Mouse (Mus musculus) forebrain, postnatal 0 days (tissue): Measurements from ENCODE around the gene Gna12. TPM values are rescaled to one million over a fixed set of nuclear protein-coding genes. Genes with fewer than 3 reads are reported as not detected.

Experiments
- ATAC-seq: fragments of 200-750 bp; cut with Nextera tagmentation; 2 replicates; pipeline ENCODE4 v1.8.0; 2017; ENCODE audit warnings: mild to moderate bottlenecking, moderate library complexity
- DNase-seq: peaks from one replicate; pipeline ENCODE4 v3.0.0-alpha.2; 2015
- H3K27ac ChIP-seq: fragments of 300-500 bp; sonication (generic); 2 replicates; pipeline ENCODE4 v1.5.1; 2014; ENCODE audit warnings: low read depth, mild to moderate bottlenecking, antibody characterized with exemption, low read length, moderate library complexity, mixed read lengths
- H3K27me3 ChIP-seq: fragments of 300-500 bp; sonication (generic); 2 replicates; pipeline ENCODE4 v1.6.1; 2014; ENCODE audit warnings: mild to moderate bottlenecking, low read length, mixed read lengths; ENCODE audit not compliant: insufficient read depth
- H3K36me3 ChIP-seq: fragments of 300-500 bp; sonication (generic); 2 replicates; pipeline ENCODE4 v1.6.1; 2014; ENCODE audit warnings: mild to moderate bottlenecking, moderate library complexity; ENCODE audit not compliant: insufficient read depth
- H3K4me1 ChIP-seq: fragments of 300-500 bp; sonication (generic); 2 replicates; pipeline ENCODE4 v1.6.1; 2014; ENCODE audit warnings: antibody characterized with exemption; ENCODE audit not compliant: insufficient read depth
- H3K4me2 ChIP-seq: fragments of 300-500 bp; sonication (generic); 2 replicates; pipeline ENCODE4 v1.6.1; 2014; ENCODE audit warnings: low read depth, mild to moderate bottlenecking, moderate library complexity
- H3K4me3 ChIP-seq: fragments of 300-500 bp; sonication (generic); 2 replicates; pipeline ENCODE4 v1.5.1; 2014; ENCODE audit warnings: low read depth, low read length, mixed read lengths
- H3K9ac ChIP-seq: fragments of 300-500 bp; sonication (generic); 2 replicates; pipeline ENCODE4 v1.6.1; 2014; ENCODE audit warnings: mild to moderate bottlenecking
- H3K9me3 ChIP-seq: fragments of 300-500 bp; sonication (generic); 2 replicates; pipeline ENCODE4 v1.6.1; 2016; ENCODE audit warnings: low read length
- CTCF ChIP-seq: sonication (generic); IDR thresholded peaks from 2 replicates; pipeline ENCODE4 v1.5.1; 2016; ENCODE audit warnings: antibody characterized with exemption, control low read depth, low read depth
- WGBS: fragments of 180-500 bp; shearing (Covaris S2); extraction: QIAGEN DNeasy Blood & Tissue Kit; methylation state at CpG from one replicate; pipeline ENCODE4 v1.1.7; 2014; 5-methylcytosine and 5-hydroxymethylcytosine counted together
- polyA plus RNA-seq: library from polyadenylated mRNA; unstranded; fragments of >200 nt; fragmentation: Nextera tagmentation; extraction: Ambion mirVana; gene quantifications from 2 replicates; pipeline ENCODE4 v1.2.1, GENCODE M21; 2015
- total RNA-seq: library from RNA; depleted of rRNA; stranded (reverse); fragments of >200 nt; gene quantifications from 2 replicates; pipeline ENCODE4 v1.2.3, GENCODE M21; 2014

Gna12 gene
- total and polyA plus RNA-seq, 2 experiments from 2014 or later, result 39.0 to 138 TPM

DNA sequence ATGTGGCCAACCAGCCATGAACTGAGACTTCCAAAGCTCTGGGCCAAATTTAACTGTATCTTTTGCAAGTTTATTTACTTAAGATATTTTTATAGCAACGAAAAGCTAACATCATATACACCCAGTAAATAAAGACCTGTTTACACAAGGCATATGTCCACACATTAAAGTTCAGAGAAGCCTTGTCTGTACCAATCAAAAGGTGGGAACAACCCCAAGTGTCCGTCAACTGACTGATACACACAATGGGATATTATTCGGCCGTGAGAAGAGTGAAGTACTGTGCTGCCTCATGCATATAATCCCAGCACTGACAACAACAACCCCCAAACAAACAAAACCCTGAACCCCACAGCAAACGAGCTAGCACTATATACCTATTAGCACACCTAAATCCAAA is 18.2 kb downstream of the Gna12 start:
- Histone ChIP-seq H3K36me3 (no peaks in the 10 kb centered on the region), H3K9ac (no peak overlapping the region), H3K9me3 (no peaks in the 10 kb centered on the region), H3K4me2 (no peak overlapping the region), H3K4me1 (0 out of 2 replicates have a peak, but pooled peaks cover 10% of the 10 kb centered on the region), H3K27ac (no peak overlapping the region), H3K4me3 (no peak overlapping the region), H3K27me3 (no peaks in the 10 kb centered on the region)
- DNase-seq (no peak), ATAC-seq (no peak)
- no peak for TF ChIP-seq CTCF
- whole genome bisulfite sequencing, result 36% methylated on average over 5 of the region's 5 CpGs

DNA sequence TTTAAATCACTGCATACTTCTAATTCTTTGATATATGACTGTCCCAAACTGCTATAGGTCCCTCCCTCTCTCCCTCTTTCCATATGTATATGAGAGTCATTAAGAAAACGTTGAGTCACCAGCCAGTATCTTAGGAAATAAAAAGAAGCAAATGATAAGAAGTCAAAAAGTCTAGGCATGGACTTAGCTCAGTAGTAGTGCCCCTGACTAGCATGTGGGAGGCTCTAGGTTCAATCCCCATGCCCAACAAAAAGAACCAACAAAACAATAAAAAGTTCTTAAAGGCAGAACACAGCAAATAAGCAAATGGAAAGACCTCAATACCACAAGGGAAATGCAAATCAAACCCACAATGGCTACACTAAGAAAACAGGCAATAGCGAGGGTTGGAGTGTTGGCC is 18.8 kb downstream of the Gna12 start:
- H3K4me1 ChIP-seq, result 0 out of 2 replicates have a peak, but pooled peaks cover 10% of the 10 kb centered on the region
- H3K4me2 ChIP-seq, result no peak overlapping the region
- no peak for ATAC-seq
- no peaks in the 10 kb centered on the region for H3K27me3 ChIP-seq
- H3K9me3 ChIP-seq, result no peaks in the 10 kb centered on the region
- no peak overlapping the region for H3K4me3 ChIP-seq
- no peaks in the 10 kb centered on the region for H3K36me3 ChIP-seq
- DNase-seq, result no peak
- H3K27ac ChIP-seq, result no peak overlapping the region
- no peak overlapping the region for H3K9ac ChIP-seq
- TF ChIP-seq CTCF, result no peak
- WGBS, result 49% methylated on average over 2 of the region's 2 CpGs

DNA sequence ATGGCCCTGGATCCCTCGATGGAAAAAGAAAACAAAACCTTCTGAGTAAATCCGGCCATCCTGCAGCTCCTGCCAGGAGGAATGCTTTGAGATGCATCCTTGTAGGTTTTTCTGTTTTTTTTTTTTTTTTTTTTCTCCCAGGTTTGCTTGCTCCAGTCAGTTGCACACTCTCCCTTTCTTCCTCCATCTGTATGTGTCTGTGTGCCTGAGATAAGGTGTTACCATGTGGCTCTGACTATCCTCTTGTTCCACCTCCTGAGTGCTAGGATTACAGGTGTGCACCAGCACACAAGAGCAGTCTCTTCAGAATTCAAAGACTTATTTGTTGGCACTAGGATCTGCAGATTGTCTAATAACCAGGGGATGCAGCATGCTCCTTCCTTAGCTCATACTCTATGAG is 23.3 kb downstream of the Gna12 start:
- no peak overlapping the region for H3K4me3 ChIP-seq
- 39% methylated on average over 2 of the region's 2 CpGs for WGBS
- H3K27ac ChIP-seq, result no peak overlapping the region
- no peak overlapping the region for H3K4me2 ChIP-seq
- no peak overlapping the region for H3K9ac ChIP-seq
- DNase-seq (no peak), ATAC-seq (no peak)
- no peaks in the 10 kb centered on the region for H3K36me3 ChIP-seq
- no peak for TF ChIP-seq CTCF
- H3K4me1 ChIP-seq, result no peaks in the 10 kb centered on the region
- no peaks in the 10 kb centered on the region for H3K27me3 ChIP-seq
- no peaks in the 10 kb centered on the region for H3K9me3 ChIP-seq

DNA sequence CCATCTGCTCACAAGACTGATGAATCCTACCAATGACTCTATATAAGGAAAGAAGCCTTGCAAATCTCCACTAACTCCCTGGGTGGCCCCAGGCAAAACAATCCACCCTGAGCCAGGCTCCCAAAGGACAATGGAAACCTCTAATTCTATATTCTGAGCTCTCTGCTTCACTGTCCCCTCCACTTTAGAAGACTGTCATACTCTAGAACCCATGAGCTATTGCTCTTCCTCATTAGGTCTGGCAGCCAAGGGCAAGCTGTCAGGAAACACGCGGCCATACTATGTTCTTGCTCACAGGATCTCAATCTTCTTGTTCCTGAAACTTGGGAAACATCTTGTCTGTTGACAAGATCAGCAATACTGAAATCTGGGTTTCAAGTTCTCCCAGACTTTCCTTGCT is 24.0 kb downstream of the Gna12 start:
- no peak overlapping the region for H3K4me3 ChIP-seq
- no peak overlapping the region for H3K4me2 ChIP-seq
- no peak for DNase-seq
- no peaks in the 10 kb centered on the region for H3K36me3 ChIP-seq
- TF ChIP-seq CTCF, result no peak
- no peak overlapping the region for H3K27ac ChIP-seq
- no peak for ATAC-seq
- no peaks in the 10 kb centered on the region for H3K9me3 ChIP-seq
- H3K4me1 ChIP-seq, result no peaks in the 10 kb centered on the region
- 90% methylated on average over 2 of the region's 2 CpGs for WGBS
- H3K27me3 ChIP-seq, result no peaks in the 10 kb centered on the region
- H3K9ac ChIP-seq, result no peak overlapping the region

DNA sequence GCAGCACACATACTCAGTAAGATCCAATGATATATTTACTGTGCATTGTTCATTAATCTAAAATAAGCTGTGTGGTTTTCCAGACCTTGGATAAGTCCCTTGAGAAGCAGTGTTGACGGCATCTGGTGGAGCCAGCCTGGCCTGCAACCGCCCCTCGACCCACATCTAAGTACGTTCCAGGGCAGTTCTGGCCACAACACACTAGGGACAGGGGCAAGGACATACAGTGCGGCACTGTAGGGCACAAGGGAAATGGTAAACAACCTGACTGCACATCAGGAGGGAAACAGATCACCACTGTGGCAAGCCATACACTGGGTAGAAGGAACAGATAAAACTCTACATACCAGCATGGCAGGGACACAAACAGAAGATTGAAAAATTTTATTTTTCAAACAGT is 28.4 kb downstream of the Gna12 start:
- H3K4me1 ChIP-seq, result no peaks in the 10 kb centered on the region
- no peak overlapping the region for H3K4me2 ChIP-seq
- H3K27ac ChIP-seq, result no peak overlapping the region
- H3K9ac ChIP-seq, result no peak overlapping the region
- no peak for TF ChIP-seq CTCF
- no peaks in the 10 kb centered on the region for H3K9me3 ChIP-seq
- DNase-seq, result no peak
- no peak overlapping the region for H3K4me3 ChIP-seq
- no peak for ATAC-seq
- WGBS, result 93% methylated on average over 5 of the region's 5 CpGs
- no peaks in the 10 kb centered on the region for H3K27me3 ChIP-seq
- H3K36me3 ChIP-seq, result no peaks in the 10 kb centered on the region

DNA sequence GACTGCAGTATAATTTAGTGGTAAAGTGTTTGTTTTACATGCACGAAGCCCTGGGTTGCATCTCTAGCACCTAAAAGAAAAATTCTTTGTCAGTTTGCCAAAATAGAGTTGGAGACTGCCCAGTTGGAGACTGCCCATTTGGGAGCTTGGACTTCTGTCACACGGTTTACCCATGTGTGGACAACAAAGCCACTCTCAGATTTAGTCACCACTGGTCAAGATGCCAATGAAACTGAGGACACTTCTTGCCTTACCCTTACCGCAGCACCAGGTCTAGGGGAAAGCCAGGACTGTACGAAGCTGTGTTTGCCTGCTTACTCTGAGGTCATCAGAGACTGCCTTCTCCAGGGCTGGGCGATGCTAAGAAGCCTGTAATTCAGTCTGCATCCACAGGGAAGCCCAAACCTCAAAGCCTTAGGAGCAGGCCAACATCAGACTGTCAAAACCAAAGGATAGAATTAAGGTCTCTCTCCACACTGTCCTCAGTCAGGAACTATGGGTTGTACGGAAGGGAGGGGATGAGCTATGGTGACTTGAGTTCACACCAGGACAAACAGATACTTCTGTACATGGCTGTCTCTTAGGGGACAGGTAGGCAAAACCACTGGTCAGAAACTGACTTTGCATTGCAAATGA is 29.8 kb downstream of the Gna12 start:
- Histone ChIP-seq H3K36me3 (no peaks in the 10 kb centered on the region), H3K27me3 (no peaks in the 10 kb centered on the region), H3K27ac (no peak overlapping the region), H3K4me2 (no peak overlapping the region), H3K9me3 (no peaks in the 10 kb centered on the region), H3K9ac (no peak overlapping the region), H3K4me3 (no peak overlapping the region), H3K4me1 (no peaks in the 10 kb centered on the region)
- ATAC-seq (0 out of 2 replicates have a peak, but pooled peaks have one; percentile 10), DNase-seq (no peak)
- 72% methylated on average over 6 of the region's 6 CpGs for WGBS
- no peak for TF ChIP-seq CTCF

DNA sequence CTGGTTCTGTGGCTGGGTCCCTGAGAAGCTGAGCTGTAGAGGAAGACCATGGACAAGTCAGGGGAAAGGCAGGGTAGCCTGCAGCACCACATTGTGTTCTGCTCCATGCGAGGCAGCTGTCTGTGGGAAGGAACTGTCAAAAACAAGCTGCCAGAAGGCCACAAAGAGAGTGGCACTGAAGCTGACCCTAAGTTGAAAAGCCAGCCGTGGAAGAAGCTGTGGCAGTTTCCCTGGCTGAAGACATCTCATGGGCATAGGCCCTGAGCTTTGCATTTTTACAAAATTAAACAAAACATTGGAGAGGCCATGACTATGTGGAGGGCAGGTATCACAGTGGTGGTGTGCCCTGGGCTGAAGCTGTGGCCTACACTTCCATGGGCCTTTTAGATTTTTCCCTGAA is 31.0 kb downstream of the Gna12 start:
- H3K4me1 ChIP-seq, result peaks cover 4% of the 10 kb centered on the region; the same call in 1 of the 2 replicates
- no peak overlapping the region for H3K4me3 ChIP-seq
- ATAC-seq, result no peak
- H3K27me3 ChIP-seq, result no peaks in the 10 kb centered on the region
- no peak overlapping the region for H3K4me2 ChIP-seq
- no peak overlapping the region for H3K9ac ChIP-seq
- no peaks in the 10 kb centered on the region for H3K9me3 ChIP-seq
- H3K36me3 ChIP-seq, result no peaks in the 10 kb centered on the region
- H3K27ac ChIP-seq, result no peak overlapping the region
- 59% methylated on average over 2 of the region's 2 CpGs for WGBS
- no peak for TF ChIP-seq CTCF
- no peak for DNase-seq
